Mouse (Mus musculus) large intestine, adult 2 months (tissue): ENCODE measurements around the gene Mpp3. TPM values are rescaled to one million over a fixed set of nuclear protein-coding genes. Genes with fewer than 3 reads are reported as not detected.

Source experiments
- DNase-seq: peaks from one replicate; pipeline ENCODE4 v3.0.0-alpha.2; 2012; ENCODE audit warnings: low read depth, low spot score
- WGBS: fragments of 180-500 bp; shearing (Covaris S2); methylation state at CpG from one replicate; pipeline ENCODE4 v1.1.7; 2018; 5-methylcytosine and 5-hydroxymethylcytosine counted together
- polyA plus RNA-seq: library from polyadenylated mRNA; depleted of rRNA; stranded (reverse); fragments of >200 nt; gene quantifications from 2 replicates; pipeline ENCODE4 v1.2.3, GENCODE M21; 2012

Gene Mpp3
- polyA plus RNA-seq, 1 experiment = 2.4 TPM

DNA sequence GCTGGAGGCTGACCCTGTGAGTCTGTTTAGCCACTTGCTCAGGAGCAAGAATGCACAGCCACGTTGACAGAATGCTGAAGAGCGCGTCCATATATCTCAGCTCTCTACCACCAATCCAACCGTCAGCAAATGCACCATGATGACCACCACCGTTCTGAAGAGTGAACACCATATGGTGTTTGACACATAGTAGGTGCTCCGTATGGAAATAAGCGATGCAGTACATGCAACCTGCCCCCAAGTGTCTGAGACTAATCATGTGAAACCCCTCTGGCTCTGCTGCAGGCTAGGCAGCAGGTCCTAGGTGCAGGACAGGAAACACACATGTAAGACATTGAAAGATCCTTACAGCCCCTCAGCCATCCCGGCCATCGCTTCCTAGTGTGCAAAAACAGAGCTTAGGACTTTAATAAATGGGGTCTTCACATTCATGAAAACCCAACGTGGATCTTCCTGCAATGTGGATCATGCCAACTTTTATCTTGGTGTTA lies 44.8 kb downstream of the Mpp3 start:
- no peak for DNase-seq
- 61% methylated on average over 10 of the region's 10 CpGs for WGBS

- DNase-seq = no peak
- WGBS = 81% methylated on average over 6 of the region's 6 CpGs
Observed at GRCm38 (mm10) chr11:101982981-101983411, 45.3 kb downstream of the Mpp3 start.

- WGBS = 74% methylated on average over 12 of the region's 12 CpGs
- DNase-seq = no peak
Observed at GRCm38 (mm10) chr11:101981850-101982249, 46.4 kb downstream of the Mpp3 start.

GRCm38 (mm10) chr11:101980603-101981157 lies 47.6 kb downstream of the Mpp3 start:
- no peak for DNase-seq
- 86% methylated on average over 9 of the region's 9 CpGs for WGBS

DNA sequence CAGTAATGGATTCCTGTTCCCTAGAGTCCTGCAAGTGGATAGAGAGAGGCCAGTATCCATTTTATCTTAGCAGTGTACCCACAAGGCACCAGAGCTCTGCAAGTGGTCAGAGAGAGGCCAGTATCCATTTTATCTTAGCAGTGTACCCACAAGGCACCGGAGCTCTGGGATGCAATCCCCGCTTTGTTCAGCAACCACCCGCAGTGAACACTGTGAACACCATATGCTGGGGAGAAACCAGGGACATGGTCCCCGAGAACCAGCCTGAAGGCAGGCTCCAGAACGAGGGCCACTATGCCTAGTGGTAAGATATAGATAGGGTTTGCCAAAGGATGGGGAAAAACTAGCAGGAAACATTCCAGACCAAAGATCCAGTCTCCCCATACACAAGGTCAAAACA lies 49.1 kb downstream of the Mpp3 start:
- 95% methylated on average over 5 of the region's 5 CpGs for WGBS
- no peak for DNase-seq

GRCm38 (mm10) chr11:101976949-101977348 lies 51.3 kb downstream of the Mpp3 start:
- 95% methylated on average over 7 of the region's 7 CpGs for WGBS
- no peak for DNase-seq

DNA sequence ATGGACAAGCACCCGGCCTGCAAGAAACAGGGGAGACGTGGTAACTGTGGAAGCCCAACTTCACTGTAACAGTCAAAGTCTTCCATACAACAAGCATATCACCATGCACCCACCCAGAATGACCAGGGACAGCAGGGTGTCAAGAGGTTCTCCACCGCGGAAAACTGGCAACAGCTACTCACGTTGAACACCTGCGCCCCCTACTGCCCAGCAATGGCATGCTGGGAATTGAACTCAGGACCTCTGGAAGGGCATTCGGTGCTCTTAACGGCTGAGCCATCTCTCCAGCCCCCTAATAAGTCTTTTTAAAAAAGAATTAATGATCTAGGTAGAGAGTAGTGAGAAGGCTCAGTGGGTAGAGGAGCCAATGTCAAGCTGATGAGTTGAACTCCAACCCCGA lies 53.3 kb downstream of the Mpp3 start:
- DNase-seq = no peak
- whole genome bisulfite sequencing = 60% methylated on average over 9 of the region's 9 CpGs

DNA sequence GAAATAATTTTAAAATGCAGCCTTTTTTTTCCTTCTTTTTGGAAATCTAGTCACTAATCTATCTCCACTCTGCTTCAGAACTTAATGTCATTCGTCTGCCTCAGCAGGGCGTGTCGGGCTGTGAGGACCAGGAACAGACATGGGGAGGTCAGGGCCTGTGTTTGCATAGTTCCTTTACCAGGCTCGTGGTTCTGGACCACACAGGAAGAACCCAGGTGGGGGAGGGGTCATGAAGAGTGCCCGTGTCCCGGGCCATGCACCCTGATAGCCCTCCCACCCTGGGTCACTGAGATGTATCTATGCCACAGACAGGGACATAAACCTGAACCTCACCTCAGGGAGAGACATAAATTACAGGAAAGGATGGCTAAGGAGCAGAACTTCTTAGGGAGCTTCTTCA lies 54.1 kb downstream of the Mpp3 start:
- 53% methylated on average over 6 of the region's 6 CpGs for whole genome bisulfite sequencing
- DNase-seq = no peak

- DNase-seq = no peak
- WGBS = 68% methylated on average over 9 of the region's 9 CpGs
Observed at GRCm38 (mm10) chr11:101973496-101973895, 54.8 kb downstream of the Mpp3 start.

GRCm38 (mm10) chr11:101972651-101973050 lies 55.6 kb downstream of the Mpp3 start:
- 92% methylated on average over 5 of the region's 5 CpGs for WGBS
- DNase-seq = no peak

DNA sequence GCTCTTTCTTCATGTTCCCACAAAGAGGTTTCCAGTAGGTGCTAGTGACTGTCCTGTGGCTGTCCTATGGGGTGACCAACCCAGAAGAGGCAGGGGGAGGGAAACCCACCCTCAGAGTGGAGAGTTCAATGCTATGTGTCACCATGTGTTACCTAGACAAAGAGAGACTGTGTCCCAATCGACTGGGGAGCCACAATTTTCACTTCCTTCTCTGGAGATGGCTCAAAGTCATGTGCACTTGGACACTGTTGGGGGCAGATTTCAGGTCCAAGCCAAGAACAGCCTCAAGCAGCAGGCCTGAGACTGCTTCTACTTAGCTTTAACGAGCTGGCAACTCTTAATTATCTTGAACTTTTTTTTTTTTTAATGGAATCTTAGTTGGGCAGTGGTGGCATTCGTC lies 56.2 kb downstream of the Mpp3 start:
- 73% methylated on average over 3 of the region's 3 CpGs for WGBS
- no peak for DNase-seq

DNA sequence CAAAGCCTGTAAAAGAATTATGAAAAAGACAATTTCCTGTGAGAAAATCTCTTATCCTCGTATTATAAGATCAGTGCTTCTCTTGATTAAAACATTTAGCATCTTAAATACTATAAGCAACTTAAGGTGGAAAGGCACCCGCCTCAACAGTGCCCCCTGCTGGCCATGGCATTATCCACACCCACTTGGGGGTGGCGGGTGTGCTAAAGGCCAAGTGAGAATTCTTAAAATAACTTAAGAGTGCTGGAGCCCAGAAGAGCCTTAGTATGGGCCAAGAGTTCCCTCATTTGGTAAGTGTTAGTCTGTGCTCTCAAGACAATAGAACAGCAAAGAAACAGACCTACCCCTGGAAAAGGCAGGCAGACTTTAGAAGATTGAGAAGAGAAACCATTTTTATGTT lies 56.9 kb downstream of the Mpp3 start:
- no peak for DNase-seq
- 32% methylated on average over 3 of the region's 3 CpGs for WGBS

- no peak for DNase-seq
- WGBS = 83% methylated on average over 13 of the region's 13 CpGs
Observed at GRCm38 (mm10) chr11:101969835-101970234, 58.4 kb downstream of the Mpp3 start.

- 0% methylated on average over 5 of the region's 5 CpGs for WGBS
- DNase-seq = peak; percentile 69
Observed at GRCm38 (mm10) chr11:101968791-101969190, 59.5 kb downstream of the Mpp3 start.

- no peak for DNase-seq
- 51% methylated on average over 7 of the region's 7 CpGs for WGBS
Observed at GRCm38 (mm10) chr11:101968311-101968710, 60.0 kb downstream of the Mpp3 start.

DNA sequence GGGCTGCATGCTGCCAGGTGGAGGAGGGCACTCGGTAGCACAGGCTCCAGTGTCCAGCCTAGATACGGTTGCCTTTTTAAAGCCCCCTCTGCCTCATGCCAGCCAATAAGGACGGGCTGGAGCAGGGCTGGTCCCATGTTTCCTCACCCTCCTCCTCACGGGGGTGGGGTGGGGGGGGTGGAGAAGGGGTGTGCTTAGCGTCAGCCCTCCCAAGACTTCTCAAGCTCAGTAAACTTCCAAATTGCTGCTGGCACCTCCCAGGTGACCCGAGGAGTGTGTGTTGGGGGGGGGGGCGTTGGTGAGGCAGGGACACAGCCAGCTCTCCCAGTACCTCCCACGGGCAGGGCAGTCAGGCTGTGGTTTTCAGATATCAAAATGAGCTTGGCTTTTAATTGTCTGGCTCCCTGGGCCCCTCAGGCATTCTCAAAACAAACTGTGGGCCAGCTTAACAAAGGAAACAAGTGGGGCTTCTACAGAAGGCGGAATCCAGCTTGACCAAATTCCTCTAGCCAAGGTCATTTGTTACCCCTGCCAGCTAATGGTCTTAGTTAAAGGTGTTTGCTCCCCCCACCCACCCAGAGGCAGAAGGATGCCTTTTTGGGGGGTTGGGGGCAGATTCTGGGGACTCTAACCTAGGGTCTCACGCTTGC lies 61.2 kb downstream of the Mpp3 start, which contains the start of gene Sost:
Sost (minus strand) TSS at position 51 of the 650 bp plus-strand sequence.
- DNase-seq = no peak

GRCm38 (mm10) chr11:101965553-101965952 lies 62.7 kb downstream of the Mpp3 start:
- no peak for DNase-seq
- 15% methylated on average over 2 of the region's 2 CpGs for WGBS

More for the DNA sequence above, 61.2 kb downstream of the Mpp3 start, which contains the start of gene Sost:
- WGBS = 48% methylated on average over 10 of the region's 10 CpGs

DNA sequence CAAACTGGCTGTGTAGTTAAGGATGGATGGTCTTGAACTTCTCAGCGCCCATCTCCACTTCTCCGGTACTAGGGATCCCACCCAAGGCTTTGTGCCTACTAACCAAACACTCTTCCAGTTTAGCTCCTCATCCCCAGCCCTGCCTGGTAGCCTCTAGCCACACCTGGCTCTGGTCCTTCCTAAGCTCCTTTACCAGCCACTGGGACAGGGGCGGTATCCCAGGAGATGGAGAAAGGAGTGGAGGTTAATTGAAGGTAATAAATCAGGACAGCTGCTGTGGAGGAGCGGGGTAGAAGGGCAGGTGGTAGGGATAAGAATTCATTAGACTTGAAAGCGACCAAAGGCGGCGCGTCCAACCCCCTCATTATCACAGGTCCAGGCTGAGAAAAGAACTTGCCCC lies 63.6 kb downstream of the Mpp3 start:
- WGBS = 12% methylated on average over 8 of the region's 8 CpGs
- DNase-seq = no peak

DNA sequence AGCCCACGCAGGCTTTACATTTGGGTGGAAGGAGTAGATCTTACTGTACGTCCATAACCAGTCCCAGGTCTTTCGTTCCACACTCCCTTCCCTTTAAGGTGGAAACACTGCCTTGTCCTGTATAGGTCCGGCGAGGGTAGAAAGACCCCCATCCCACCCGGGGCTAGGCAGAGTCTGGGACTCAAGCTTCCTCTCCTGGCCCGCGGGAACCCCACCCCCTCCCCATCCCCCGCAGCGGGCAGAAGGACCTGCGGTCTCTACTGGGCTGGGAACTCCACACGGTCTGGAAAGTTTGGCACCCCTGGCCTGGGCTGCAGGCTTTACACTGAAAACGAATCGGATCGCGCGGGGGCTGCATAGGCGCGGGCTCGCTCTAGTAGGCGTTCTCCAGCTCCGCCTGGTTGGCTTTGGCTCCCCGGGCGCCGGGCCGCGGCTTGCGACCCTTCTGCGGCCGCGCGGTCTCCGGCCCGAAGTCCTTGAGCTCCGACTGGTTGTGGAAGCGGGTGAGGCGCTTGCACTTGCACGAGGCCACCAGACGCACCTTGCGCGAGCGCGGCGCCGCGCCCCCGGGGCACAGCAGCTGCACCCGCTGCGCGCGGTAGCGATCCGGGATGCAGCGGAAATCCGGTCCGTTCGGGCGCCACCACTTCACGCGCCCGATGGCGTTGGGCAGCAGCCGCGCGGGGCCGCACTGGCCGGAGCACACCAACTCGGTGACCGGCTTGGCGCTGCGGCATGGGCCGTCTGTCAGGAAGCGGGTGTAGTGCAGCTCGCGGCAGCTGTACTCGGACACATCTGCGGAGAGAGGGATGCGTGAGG lies 64.6 kb downstream of the Mpp3 start:
- under 1% methylated on average over 78 of the region's 78 CpGs for WGBS
- DNase-seq = no peak

DNA sequence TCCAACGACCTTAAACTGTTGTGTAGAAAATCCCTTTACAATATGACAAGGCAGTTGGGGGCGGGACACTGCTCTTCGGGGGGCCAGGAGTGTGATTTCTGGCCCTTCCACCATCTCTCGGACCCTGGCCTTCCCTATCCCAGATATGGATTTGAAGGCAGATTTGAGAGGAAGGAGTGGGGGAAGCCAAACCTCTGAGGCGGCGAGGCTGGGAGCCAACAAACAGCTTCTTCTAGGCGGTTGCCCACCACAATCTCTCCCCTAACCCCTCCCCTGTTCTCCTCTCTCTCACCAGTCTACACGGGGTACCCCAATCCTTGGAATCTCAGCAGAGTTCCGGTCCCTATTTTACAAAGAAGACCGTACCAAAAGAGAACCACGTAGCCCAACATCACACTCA lies 65.2 kb downstream of the Mpp3 start:
- DNase-seq = no peak
- 8% methylated on average over 11 of the region's 11 CpGs for WGBS

DNA sequence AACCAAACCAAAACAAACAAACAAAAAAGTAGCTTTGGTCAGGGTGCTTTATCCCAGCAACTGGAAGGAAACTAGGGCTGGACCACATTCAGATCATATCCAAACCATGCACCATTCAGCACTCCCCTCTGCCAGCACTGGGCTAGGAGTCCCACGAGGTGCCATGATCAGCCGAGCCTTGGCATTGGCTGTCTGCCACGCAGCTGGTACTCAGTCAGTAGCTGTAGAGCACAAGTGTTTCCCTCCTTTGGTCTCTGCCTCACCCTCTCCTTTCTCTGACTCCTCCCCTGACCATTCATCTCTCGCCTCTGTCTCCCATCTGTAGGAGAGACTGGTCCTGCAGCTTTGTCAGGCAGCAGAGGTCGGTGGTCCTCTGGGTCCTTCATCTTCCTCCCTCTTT lies 70.8 kb downstream of the Mpp3 start:
- WGBS = 38% methylated on average over 5 of the region's 5 CpGs
- no peak for DNase-seq
